Mouse (Mus musculus): ENCODE measurements around the gene Spg7.

DNA sequence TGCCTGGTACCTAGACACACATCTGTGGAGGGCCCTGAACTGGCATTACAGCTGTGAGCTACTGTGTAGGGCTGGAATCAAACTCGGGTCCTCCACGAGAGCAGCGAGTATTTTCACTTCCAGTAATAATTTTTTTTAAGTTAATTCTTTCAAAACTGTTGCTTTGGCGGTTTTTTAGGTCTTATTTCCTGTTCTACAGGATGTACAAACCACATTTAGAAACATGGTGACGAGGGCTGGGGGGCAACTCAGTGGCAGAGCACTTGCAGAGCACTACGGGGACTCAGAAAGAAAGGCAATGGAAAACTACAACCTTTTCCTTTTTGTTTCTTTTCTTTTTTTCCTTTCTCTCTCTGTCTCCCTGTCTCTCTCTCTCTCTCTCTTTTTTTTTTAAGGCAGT is 28.6 kb upstream of the Spg7 start:
- TF ChIP-seq POLR2A (IDR thresholded peaks at IDR 0.05; ENCODE audit: low read depth, low read length) (no peak), CTCF (IDR thresholded peaks at IDR 0.05; ENCODE audit: extremely low read depth, insufficient read depth, insufficient read length, insufficient replicate concordance) (no peak)
